Mouse (Mus musculus) forebrain, embryonic 13.5 days (tissue): Measurements from ENCODE around the gene Nek7. TPM values are rescaled to one million over a fixed set of nuclear protein-coding genes. Genes with fewer than 3 reads are reported as not detected.

Experiments
- ATAC-seq: fragments of 200-750 bp; cut with Nextera tagmentation; 2 replicates; pipeline ENCODE4 v1.8.0; 2017
- H3K27ac ChIP-seq: fragments of 300-500 bp; sonication (generic); 2 replicates; pipeline ENCODE4 v1.5.1; 2015; ENCODE audit warnings: inconsistent platforms, mild to moderate bottlenecking, moderate library complexity
- H3K27me3 ChIP-seq: fragments of 300-500 bp; sonication (generic); 2 replicates; pipeline ENCODE4 v1.6.1; 2015; ENCODE audit warnings: mild to moderate bottlenecking, inconsistent platforms
- H3K36me3 ChIP-seq: fragments of 300-500 bp; sonication (generic); 2 replicates; pipeline ENCODE4 v1.6.1; 2015; ENCODE audit warnings: mild to moderate bottlenecking, inconsistent platforms; ENCODE audit not compliant: poor library complexity, severe bottlenecking
- H3K4me1 ChIP-seq: fragments of 300-500 bp; sonication (generic); 2 replicates; pipeline ENCODE4 v1.6.1; 2015; ENCODE audit warnings: inconsistent platforms
- H3K4me2 ChIP-seq: fragments of 300-500 bp; sonication (generic); 2 replicates; pipeline ENCODE4 v1.6.1; 2015; ENCODE audit warnings: inconsistent platforms, mild to moderate bottlenecking, moderate library complexity
- H3K4me3 ChIP-seq: fragments of 300-500 bp; sonication (generic); 2 replicates; pipeline ENCODE4 v1.5.1; 2015; ENCODE audit warnings: mild to moderate bottlenecking, inconsistent platforms
- H3K9ac ChIP-seq: fragments of 300-500 bp; sonication (generic); 2 replicates; pipeline ENCODE4 v1.6.1; 2015; ENCODE audit warnings: mild to moderate bottlenecking, inconsistent platforms
- H3K9me3 ChIP-seq: fragments of 300-500 bp; sonication (generic); replicated peaks from 2 replicates; pipeline ENCODE4 v1.6.1; 2016; ENCODE audit warnings: inconsistent platforms
- WGBS: fragments of 180-500 bp; shearing (Covaris S2); methylation state at CpG from one replicate; pipeline ENCODE4 v1.1.7; 2015; 5-methylcytosine and 5-hydroxymethylcytosine counted together
- polyA plus RNA-seq: library from polyadenylated mRNA; unstranded; fragments of >200 nt; fragmentation: Nextera tagmentation; extraction: Ambion mirVana; gene quantifications from 2 replicates; pipeline ENCODE4 v1.2.1, GENCODE M21; 2015

The Nek7 gene
- polyA plus RNA-seq, 1 experiment from 2014 or later = 20.6 TPM

GRCm38 (mm10) chr1:138604736-138605135 is 15.2 kb downstream of the Nek7 start:
- Histone ChIP-seq H3K4me3 (no peak overlapping the region), H3K27me3 (no peaks in the 10 kb centered on the region), H3K4me2 (no peak overlapping the region), H3K4me1 (no peaks in the 10 kb centered on the region), H3K9me3 (no peaks in the 10 kb centered on the region), H3K9ac (no peak overlapping the region), H3K36me3 (no peaks in the 10 kb centered on the region), H3K27ac (no peak overlapping the region)
- 63% methylated on average over 2 of the region's 2 CpGs for WGBS
- ATAC-seq = no peak

GRCm38 (mm10) chr1:138603974-138604373 is 16.0 kb downstream of the Nek7 start:
- no peak overlapping the region for H3K4me2 ChIP-seq
- no peaks in the 10 kb centered on the region for H3K36me3 ChIP-seq
- H3K4me3 ChIP-seq = no peak overlapping the region
- no peak overlapping the region for H3K9ac ChIP-seq
- peaks cover 3% of the 10 kb centered on the region; the same call in 1 of the 2 replicates for H3K4me1 ChIP-seq
- no peaks in the 10 kb centered on the region for H3K27me3 ChIP-seq
- no peak for ATAC-seq
- no peaks in the 10 kb centered on the region for H3K9me3 ChIP-seq
- 93% methylated on average over 4 of the region's 4 CpGs for WGBS
- H3K27ac ChIP-seq = no peak overlapping the region

- H3K9ac ChIP-seq = no peak overlapping the region
- H3K4me2 ChIP-seq = no peak overlapping the region
- no peaks in the 10 kb centered on the region for H3K36me3 ChIP-seq
- H3K27ac ChIP-seq = no peak overlapping the region
- no peaks in the 10 kb centered on the region for H3K27me3 ChIP-seq
- no peaks in the 10 kb centered on the region for H3K9me3 ChIP-seq
- WGBS = 98% methylated on average over 11 of the region's 11 CpGs
- peaks cover 15% of the 10 kb centered on the region for H3K4me1 ChIP-seq
- no peak overlapping the region for H3K4me3 ChIP-seq
- no peak for ATAC-seq
Measured at GRCm38 (mm10) chr1:138598087-138598486, 21.9 kb downstream of the Nek7 start.

GRCm38 (mm10) chr1:138596127-138596706 is 23.7 kb downstream of the Nek7 start:
- Histone ChIP-seq H3K9ac (no peak overlapping the region), H3K36me3 (no peaks in the 10 kb centered on the region), H3K27ac (peak overlapping the region; percentile 4; the same call in 1 of the 2 replicates), H3K4me2 (no peak overlapping the region), H3K4me1 (peaks cover 15% of the 10 kb centered on the region), H3K9me3 (no peaks in the 10 kb centered on the region; the same call in 1 of the 2 replicates), H3K27me3 (no peaks in the 10 kb centered on the region), H3K4me3 (no peak overlapping the region)
- no peak for ATAC-seq
- WGBS = 73% methylated on average over 4 of the region's 4 CpGs

- peaks cover 15% of the 10 kb centered on the region for H3K4me1 ChIP-seq
- H3K27ac ChIP-seq = no peak overlapping the region
- no peak overlapping the region for H3K4me2 ChIP-seq
- WGBS = 34% methylated on average over 5 of the region's 5 CpGs
- no peaks in the 10 kb centered on the region for H3K36me3 ChIP-seq
- peak; percentile 51; the same call in 1 of the 2 replicates for ATAC-seq
- H3K9ac ChIP-seq = no peak overlapping the region
- H3K27me3 ChIP-seq = no peaks in the 10 kb centered on the region
- H3K4me3 ChIP-seq = no peak overlapping the region
- no peaks in the 10 kb centered on the region; the same call in 1 of the 2 replicates for H3K9me3 ChIP-seq
Measured at GRCm38 (mm10) chr1:138594910-138595309, 25.0 kb downstream of the Nek7 start.

GRCm38 (mm10) chr1:138593922-138594321 is 26.0 kb downstream of the Nek7 start:
- H3K9ac ChIP-seq = no peak overlapping the region
- H3K4me1 ChIP-seq = peaks cover 12% of the 10 kb centered on the region
- no peaks in the 10 kb centered on the region for H3K27me3 ChIP-seq
- no peak overlapping the region for H3K27ac ChIP-seq
- no peaks in the 10 kb centered on the region; the same call in 1 of the 2 replicates for H3K9me3 ChIP-seq
- no peak overlapping the region for H3K4me2 ChIP-seq
- no peaks in the 10 kb centered on the region; the same call in 1 of the 2 replicates for H3K36me3 ChIP-seq
- H3K4me3 ChIP-seq = no peak overlapping the region
- ATAC-seq = no peak
- WGBS = 95% methylated on average over 5 of the region's 5 CpGs

GRCm38 (mm10) chr1:138592466-138592865 is 27.5 kb downstream of the Nek7 start:
- no peaks in the 10 kb centered on the region; the same call in 1 of the 2 replicates for H3K9me3 ChIP-seq
- H3K36me3 ChIP-seq = no peaks in the 10 kb centered on the region; the same call in 1 of the 2 replicates
- ATAC-seq = no peak
- H3K4me2 ChIP-seq = no peak overlapping the region
- H3K27me3 ChIP-seq = no peaks in the 10 kb centered on the region
- H3K27ac ChIP-seq = no peak overlapping the region
- peaks cover 22% of the 10 kb centered on the region for H3K4me1 ChIP-seq
- WGBS = 93% methylated on average over 4 of the region's 4 CpGs
- no peak overlapping the region for H3K4me3 ChIP-seq
- no peak overlapping the region for H3K9ac ChIP-seq

- Histone ChIP-seq H3K36me3 (no peaks in the 10 kb centered on the region; the same call in 1 of the 2 replicates), H3K27me3 (no peaks in the 10 kb centered on the region), H3K27ac (no peak overlapping the region), H3K9me3 (no peaks in the 10 kb centered on the region; the same call in 1 of the 2 replicates), H3K9ac (no peak overlapping the region), H3K4me2 (no peak overlapping the region), H3K4me3 (no peak overlapping the region), H3K4me1 (peaks cover 14% of the 10 kb centered on the region)
- WGBS = 94% methylated on average over 8 of the region's 8 CpGs
- ATAC-seq = no peak
Measured at GRCm38 (mm10) chr1:138590451-138591022, 29.4 kb downstream of the Nek7 start.

GRCm38 (mm10) chr1:138589126-138589525 is 30.8 kb downstream of the Nek7 start:
- Histone ChIP-seq H3K27me3 (no peaks in the 10 kb centered on the region), H3K4me3 (no peak overlapping the region), H3K4me2 (no peak overlapping the region), H3K4me1 (peaks cover 9% of the 10 kb centered on the region), H3K27ac (no peak overlapping the region), H3K9ac (no peak overlapping the region), H3K9me3 (no peaks in the 10 kb centered on the region; the same call in 1 of the 2 replicates), H3K36me3 (no peaks in the 10 kb centered on the region; the same call in 1 of the 2 replicates)
- ATAC-seq = no peak
- 73% methylated on average over 3 of the region's 3 CpGs for WGBS

GRCm38 (mm10) chr1:138587812-138588211 is 32.1 kb downstream of the Nek7 start:
- no peak overlapping the region for H3K27ac ChIP-seq
- H3K4me2 ChIP-seq = no peak overlapping the region
- no peaks in the 10 kb centered on the region for H3K27me3 ChIP-seq
- H3K4me3 ChIP-seq = no peak overlapping the region
- H3K4me1 ChIP-seq = peaks cover 9% of the 10 kb centered on the region
- H3K9me3 ChIP-seq = no peaks in the 10 kb centered on the region; the same call in 1 of the 2 replicates
- no peak overlapping the region for H3K9ac ChIP-seq
- H3K36me3 ChIP-seq = no peaks in the 10 kb centered on the region; the same call in 1 of the 2 replicates
- 36% methylated on average over 3 of the region's 3 CpGs for WGBS
- no peak for ATAC-seq

- no peak overlapping the region for H3K9ac ChIP-seq
- H3K4me1 ChIP-seq = peaks cover 9% of the 10 kb centered on the region
- no peak overlapping the region for H3K4me3 ChIP-seq
- H3K27ac ChIP-seq = no peak overlapping the region
- no peaks in the 10 kb centered on the region for H3K27me3 ChIP-seq
- H3K4me2 ChIP-seq = no peak overlapping the region
- ATAC-seq = no peak
- H3K36me3 ChIP-seq = no peaks in the 10 kb centered on the region; the same call in 1 of the 2 replicates
- H3K9me3 ChIP-seq = no peaks in the 10 kb centered on the region
- WGBS = 98% methylated on average over 2 of the region's 2 CpGs
Measured at GRCm38 (mm10) chr1:138586891-138587290, 33.0 kb downstream of the Nek7 start.

GRCm38 (mm10) chr1:138584423-138585013 is 35.4 kb downstream of the Nek7 start:
- Histone ChIP-seq H3K36me3 (no peaks in the 10 kb centered on the region), H3K9me3 (no peaks in the 10 kb centered on the region), H3K27ac (no peak overlapping the region), H3K4me1 (peaks cover 9% of the 10 kb centered on the region), H3K27me3 (no peaks in the 10 kb centered on the region), H3K4me2 (no peak overlapping the region), H3K4me3 (no peak overlapping the region), H3K9ac (no peak overlapping the region)
- ATAC-seq = no peak
- 100% methylated on average over 2 of the region's 2 CpGs for WGBS
